Mouse (Mus musculus) left cerebral cortex, postnatal 14 days (tissue): ENCODE measurements at regions not wholly inside any gene's neighbourhood (a gene's known extent, or its start where the extent isn't known, plus 50 kb on each side); places are given as distances from the start of the nearest gene placed in this dataset.

ENCODE experiments used
- DNase-seq, 2 experiments: peaks; one replicate each; pipeline ENCODE4 v3.0.0; 2021 to 2022; ENCODE audit warnings: low spot score in 2 of 2, mixed read lengths in 1 of 2
- intact Hi-C: fragments of 180-260 bp; cut with DNase I; formaldehyde crosslinking; loops from one replicate; pipeline ENCODE4 v1.15.1; 2025

DNA sequence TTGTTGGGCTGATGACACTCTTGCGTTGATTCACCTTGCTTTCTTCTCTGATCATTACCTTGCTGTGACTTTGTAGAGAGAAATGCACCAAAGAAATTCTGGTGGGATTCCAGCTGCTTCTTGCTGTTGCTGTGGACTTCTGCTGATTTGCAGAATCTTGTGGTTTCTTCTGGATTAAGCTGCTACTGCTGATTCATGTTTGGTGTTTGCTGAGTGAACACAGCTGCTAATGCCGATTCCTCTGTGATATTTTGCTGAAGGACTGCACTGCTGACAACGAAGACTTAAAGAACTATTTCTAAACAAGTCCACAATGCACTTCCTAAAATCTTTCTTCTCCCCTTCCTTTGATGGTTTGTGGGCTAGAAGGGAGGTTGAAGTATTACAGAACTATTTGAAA is 106.5 kb upstream of the Fbxo11 start:
- intact Hi-C loops: no loop called here

DNA sequence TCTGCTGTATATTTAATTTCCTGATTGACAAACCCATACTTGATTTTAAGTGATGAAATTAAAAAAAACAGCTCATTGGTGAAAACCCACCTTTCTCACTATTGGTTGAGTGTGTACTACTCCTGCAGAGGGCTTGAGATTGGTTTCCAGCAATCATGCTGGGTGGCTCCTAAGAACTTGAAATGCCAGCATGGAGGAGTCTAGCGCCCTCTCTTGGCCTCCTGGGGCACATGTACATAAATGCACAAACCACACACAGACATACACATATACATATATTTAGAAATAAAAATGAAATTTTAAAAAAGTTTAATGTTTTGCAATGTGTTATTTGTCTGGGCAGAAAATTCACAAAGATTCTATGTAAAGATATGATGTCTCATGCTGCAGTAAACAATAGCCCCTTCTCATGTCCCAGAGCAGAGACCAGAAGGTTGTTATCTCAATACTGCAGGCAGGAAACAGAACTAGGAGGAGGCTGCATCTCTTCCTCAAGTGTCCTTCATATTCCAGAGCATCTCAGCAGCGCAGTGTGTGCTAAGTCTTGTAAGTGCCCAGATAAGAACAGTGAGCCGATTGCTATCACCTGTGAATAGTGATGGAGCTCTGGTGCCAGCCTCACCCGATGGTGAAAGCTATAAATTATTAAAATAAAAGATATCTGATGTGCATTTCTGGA is 108.4 kb upstream of the Fbxo11 start:
- intact Hi-C loops: no loop called here
- no peak for DNase-seq

More for the DNA sequence above, 106.5 kb upstream of the Fbxo11 start:
- DNase-seq: no peak

DNA sequence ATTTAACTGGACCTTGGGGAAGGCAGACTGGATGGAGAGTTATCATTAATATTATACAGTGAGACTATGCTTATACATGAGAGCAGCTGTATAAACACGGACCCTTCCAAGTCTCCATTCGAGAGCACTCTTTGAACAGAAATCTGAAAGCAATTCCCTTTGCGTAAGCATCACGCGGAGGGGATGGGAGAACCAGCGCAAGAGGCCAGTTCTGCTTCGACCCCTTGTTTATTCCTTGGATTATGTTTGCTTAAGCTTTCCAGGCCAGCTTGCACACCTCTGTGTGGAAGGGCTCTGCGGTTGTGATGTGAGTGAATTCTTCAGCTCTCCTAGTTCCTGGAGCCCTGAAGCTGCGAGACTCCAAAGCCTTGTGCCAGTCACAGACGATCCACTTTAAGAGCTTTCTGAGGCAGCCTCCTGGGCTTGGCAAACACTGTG is 109.2 kb upstream of the Fbxo11 start:
- no peak for DNase-seq
- intact Hi-C loops: no loop called here

DNA sequence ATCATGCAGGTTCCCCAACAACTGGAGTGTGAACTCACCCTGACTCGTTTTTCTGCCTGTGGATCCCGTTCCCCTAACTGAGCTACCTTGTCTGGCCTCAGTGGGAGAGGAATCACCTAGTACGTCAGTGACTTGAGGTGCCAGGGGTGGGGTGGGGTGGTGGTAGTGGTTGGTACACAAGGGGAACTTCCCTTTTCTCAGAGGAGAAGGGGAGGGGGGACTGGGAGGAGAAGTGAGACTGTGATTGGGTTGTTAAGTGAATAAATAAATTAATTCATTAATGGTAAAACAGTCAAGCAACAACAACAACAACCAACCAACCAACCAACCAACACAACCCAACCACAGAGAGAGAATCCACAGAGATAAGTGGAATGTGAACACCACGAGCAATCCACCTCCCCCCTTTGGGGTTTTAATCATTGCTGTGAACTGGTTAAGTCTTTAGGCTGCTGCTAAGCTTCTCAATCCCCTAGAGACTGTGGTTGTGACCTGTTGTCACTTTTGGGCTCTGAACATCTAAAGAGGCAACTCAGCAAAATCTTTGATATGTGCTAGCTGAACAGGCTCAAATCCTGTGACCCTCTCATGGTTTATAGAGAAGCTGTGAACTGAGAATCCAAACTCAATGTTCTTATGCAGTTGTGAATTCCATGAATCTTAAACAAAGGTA is 111.0 kb upstream of the Fbxo11 start:
- no peak for DNase-seq
- intact Hi-C loops: no loop called here

DNA sequence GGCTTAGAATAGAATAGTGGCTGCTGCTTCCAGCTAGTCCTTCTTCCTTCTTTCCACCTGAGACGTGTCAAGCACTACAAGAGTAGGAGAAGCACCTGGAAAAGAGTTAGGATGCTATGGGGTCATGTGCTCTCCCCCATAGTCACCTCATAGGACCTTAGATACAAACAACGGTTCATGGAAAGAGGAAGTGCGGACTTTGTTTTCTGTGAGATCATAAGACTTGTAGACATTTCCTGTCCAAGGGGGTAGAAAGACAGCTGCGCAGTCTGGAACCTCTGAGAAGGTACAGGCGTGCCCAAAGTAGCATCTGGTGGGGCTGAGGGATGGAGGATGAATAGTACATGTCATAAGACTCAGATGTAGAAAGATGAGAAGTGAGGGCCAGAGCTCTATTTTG is 125.6 kb upstream of the Fbxo11 start:
- intact Hi-C loops: no loop called here
- no peak for DNase-seq

DNA sequence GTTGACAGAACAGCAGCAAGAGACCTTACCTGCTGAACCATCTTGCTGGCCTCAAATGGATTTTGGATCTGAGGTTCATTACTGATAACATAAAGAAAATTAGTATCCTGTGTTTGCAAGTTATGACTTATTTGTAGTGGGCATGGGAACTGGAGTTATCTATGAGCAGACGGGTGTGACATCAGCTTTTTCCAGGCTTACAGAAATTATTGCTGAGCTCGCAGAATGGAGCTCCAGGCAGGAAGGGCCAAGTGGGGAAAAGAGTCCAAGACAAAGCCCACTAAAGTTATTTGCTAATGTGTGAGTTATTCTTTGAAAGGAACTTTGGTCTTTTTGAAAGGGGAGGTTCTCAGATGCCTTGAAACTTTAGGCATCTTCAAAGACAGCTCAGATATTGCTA is 126.4 kb upstream of the Fbxo11 start:
- no peak for DNase-seq
- intact Hi-C loops: no loop called here

DNA sequence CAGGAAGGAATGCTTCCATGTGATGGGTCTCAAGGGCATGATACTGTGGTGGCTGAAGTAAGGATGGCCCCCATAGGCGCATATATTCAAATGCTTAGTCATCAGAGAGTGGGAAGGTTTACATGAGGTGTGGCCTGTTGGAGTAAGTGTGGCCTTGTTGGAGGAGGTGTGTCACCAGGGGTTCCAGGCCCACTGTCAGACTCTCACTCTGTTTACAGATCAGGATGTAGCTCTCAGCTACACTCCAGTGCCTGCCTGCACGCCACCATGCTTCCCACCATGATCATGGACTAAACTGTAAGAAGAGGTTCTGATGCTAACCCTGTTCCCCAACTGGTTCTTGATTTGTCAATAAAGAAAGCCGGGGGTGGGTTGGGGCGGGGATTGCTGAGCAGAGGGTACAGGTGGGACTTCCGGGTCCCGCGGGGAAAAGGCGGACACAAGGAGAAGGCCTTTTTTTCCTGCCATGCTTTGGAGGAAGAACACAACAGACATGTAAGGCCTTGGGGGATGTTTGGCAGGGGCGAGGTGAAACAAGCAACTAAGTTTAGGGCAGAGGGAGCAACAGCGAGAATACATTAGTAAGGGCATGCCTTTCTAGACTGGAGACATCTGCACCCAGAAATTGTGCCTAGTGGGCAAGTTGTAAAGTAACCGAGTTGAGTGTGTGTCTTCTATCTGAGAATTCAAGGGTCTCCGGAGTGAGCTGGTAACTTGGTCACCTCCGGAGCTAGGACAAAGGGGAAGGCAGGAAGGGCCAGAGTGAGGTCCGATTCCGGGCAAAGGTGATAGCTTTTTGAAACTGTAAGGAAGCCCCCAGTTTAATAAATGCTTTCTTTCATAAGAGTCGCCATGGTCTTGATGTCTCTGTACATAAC is 127.1 kb upstream of the Fbxo11 start:
- no peak for DNase-seq
- intact Hi-C loops: no loop called here

DNA sequence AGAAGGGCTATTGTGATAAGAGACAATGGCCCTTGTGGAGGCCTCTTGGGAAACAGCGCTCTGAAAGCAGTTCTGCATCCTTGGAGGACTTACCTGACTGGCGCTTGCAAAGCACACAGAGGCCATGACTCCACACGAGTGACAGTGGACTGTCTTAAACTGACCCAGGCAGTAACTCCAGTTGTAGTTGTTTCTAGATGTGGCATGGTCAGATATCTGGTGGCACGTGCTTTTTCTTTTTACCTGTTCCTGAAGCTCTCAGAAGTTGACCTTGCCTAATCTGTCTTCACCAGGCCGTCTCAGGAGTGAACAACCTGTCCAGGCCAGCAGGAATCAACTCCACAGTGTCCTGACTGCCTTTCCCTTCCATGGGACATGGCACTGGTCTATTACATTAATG is 129.6 kb upstream of the Fbxo11 start:
- no peak for DNase-seq
- intact Hi-C loops: no loop called here

DNA sequence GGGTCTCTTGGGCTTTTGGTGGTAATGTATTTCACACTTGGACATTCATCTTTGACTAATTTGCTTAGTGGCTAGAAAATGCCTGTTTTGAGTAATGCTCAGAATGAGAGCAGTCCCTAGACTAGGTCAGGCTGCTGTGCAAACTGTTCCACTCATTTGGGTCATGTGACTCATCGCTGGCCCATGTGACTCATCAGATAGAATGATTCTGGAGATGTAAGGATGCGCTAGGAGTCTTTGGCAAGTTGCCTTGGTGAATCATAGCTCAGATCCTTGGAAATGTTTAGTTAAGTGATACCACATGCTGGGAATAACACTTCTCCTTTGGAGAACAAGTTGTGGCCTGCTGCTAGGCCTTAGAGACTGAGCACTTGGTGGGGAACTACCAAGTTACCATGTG is 130.2 kb upstream of the Fbxo11 start:
- intact Hi-C loops: no loop called here
- peak; percentile 61 to 80 for DNase-seq

DNA sequence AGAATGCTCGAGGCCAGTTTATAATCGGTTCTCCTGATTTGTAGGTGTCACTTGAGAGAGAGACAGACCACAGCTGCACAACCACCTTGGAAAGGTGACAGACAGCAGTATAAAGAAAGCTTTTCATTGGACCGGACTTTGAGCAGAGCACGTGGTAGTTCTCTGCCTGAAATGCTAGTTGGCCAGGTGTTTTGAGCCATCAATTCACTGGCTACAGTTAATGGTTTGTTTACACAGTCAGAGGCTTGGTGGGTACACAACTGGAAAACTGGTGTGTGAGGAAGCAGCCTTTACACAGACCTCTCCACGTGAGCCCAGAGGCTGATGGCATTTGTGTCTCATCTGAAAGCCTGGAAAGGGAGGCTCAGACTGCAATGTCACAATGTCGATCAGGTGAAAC is 130.8 kb upstream of the Fbxo11 start:
- no peak for DNase-seq
- intact Hi-C loops: no loop called here

DNA sequence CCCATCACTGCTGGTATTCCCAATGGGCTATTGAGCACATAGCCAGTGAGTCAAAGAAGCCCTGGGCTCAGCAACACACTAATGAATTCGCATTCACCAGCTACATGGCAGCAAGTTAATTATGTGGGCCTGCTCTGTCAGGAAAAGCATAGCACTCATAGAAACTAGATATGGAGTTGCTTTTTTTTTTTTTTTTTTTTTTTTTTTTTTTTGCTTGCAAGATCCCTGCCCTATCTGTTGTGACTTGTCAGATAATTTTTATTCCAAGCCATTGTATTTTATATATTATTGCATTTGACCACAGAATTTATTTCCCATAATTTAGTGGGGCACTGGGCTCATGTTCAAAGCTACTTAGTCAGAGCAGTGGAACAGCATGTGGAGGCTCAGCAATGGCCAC is 131.2 kb upstream of the Fbxo11 start:
- intact Hi-C loops: no loop called here
- DNase-seq: no peak

DNA sequence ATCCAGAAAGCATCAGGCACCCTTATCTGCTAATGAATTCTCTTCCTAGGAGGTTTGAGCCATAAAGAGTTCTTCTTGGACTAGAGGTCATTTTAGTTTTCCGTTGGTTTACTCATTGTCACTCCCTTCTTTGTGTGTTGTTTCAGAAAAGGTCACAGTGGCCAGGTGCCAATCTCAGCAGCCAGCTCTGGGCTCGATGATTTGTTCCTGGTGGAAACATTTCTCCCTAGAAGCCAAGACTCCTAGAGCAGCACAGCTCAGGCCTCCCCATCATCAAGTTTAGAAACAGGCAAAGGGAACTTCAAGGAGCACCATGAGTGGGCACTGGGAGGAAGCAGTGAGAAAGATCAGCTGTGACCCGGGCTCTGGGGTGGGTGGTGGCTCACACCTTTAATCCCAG is 132.3 kb upstream of the Fbxo11 start:
- intact Hi-C loops: no loop called here
- no peak for DNase-seq

DNA sequence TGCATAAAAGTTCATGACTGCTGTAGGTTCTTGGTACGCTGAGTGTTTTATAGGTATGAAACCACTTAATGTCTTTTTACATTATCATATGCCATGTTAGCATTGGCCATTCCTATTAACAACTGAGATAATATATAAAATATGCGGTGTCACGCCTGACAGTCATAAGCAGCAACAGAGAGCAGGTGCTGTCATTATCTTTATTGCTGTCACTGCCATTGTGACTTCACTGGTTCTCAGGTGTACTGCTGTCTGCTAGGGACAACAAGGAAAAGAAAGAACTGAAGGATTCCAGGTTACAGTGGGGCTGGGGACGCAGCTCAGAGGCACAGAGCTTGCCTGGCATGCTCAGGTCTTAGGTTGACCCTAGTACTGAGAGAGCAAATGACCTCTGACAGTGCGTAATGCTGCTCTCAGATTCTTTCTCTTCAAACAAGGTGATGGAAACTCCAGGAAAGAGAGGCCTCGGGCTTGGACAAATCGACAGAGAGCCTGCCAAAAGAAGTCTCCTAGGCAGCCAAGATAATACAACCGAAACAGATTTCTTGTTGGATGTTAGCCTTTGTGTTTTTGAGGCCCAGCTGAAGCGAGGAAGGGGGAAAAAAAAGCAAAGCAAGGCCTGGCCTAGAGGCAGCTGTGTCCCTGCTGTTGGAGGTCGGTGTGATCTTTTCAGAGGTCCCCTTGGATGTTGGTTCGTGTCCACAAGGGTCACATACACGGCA is 136.3 kb upstream of the Fbxo11 start:
- intact Hi-C loops: no loop called here
- no peak for DNase-seq

DNA sequence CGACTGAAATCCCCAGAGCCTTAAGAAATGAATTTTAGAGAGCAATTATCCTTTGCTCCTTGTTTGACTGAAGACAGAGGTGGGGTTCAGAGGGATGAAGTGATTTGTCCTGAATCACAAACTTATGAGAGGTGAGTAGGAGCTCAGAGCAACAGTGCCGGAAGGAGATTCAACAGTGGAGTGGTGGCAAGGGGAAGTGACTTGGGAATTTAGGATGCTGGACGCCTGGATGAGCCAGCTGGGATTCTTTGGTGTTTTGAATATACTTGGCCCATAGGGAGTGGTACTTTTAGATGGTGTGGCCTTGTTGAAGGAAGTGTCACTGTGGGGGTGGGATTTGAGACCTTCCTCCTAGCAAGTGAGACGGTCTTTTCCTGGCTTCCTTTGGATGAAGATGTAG is 137.1 kb upstream of the Fbxo11 start:
- DNase-seq: no peak
- intact Hi-C loops: no loop called here

DNA sequence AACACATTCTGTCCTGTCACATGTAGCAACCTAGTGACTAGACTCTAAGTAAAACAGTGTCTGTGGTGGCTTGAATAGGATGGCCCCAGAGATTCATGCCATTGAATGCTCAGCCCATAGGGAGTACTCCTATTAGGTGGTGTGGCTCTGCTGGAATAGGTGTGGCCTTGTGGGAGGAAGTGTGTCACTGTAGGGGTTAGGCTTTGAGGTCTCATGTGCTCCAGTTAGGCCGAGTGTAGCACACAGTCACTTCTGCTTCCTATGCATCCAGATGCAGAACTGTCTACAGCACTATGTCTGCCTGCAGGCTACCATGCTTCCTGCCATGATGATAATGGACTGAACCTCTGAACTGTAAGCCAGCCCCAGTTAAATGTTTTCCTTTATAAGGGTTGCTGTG is 144.5 kb upstream of the Fbxo11 start:
- DNase-seq: no peak
- intact Hi-C loops: no loop called here

DNA sequence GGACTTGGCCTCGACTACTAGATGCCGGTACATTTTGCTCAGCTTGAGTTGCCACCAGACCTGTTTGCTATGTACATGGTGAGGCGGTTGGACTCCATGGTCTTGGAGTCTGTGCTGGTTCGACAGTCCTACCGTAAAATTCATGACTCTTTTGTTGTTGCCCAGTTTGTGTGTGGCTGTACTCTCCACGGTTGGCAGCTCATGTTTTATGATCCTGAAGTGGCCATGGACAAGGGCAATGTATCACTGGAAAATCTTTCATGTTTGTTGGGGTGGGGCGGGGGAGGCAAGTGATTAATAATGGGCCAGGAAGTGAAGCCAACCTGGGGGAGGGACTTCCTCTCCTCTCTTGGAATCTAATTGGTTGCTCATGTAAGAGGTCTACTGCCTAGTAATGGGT is 147.0 kb upstream of the Fbxo11 start:
- DNase-seq: no peak
- intact Hi-C loops: no loop called here

DNA sequence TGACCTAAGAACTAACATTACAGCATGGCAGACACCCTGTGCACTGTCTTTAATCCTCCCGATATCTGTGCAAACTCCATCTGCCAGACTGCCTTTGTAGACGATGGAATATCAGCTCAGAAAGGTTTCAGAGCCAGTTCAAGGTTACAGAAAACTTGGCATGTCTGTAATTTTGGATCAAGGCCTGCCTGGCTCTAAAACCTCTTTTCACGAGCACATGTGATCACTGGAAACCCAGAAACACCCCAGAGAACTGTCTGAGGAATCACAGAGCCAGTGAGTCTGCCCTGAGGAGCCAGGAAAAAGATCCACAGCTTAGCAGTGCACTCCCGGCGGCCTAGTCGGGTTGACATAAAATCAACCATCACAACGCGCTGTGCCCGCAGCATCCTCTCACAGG is 149.7 kb upstream of the Fbxo11 start:
- intact Hi-C loops: no loop called here

DNA sequence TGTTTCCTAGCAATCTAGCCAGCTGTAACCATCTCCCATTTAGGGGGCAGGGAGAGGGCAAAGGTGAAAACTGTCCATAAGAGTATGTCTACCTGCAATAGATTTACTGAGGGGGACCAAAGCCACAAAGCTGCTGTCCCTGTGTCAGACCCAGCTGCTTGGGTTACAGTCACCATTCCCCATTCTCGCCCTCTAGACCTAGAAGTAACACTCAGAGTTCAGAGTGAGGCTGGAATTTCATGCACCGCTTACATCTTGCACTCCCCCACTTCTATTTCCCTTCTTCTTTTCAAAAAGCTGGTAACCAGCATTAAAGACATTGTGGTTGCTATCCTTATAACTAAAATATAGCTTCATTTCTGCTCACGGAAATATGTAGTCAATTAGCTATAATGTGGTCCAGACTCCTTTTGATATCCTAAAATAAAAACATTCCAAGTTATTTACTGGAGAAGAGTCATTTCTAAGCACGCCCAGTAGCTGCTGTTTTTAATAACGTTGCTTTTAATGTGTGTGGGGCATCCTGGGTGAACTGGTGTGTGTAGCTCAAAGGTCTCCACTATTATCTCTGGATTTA is 157.4 kb upstream of the Fbxo11 start:
- no peak for DNase-seq
- intact Hi-C loops: no loop called here

More for the DNA sequence above, 149.7 kb upstream of the Fbxo11 start:
- DNase-seq: no peak

DNA sequence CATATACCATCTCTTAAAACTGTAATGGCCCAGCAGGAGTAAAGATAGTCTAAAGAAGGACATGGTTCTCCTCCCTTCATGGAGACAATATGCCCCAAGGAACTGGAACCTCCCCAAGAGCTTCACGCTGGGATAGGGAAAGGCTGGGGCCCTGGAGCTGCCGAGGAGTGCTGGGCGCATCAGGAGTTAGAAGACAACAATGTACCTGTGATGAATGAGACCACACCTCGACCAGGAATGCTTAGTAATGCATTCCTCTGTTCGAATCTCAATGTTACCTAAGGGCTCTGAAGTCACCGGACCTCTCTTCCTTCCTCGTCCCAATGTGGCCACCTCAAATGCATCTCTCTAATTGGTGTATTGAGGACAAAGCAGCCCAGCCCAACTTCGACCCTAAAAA is 175.4 kb upstream of the Fbxo11 start:
- no peak for DNase-seq
- intact Hi-C loops: no loop called here

DNA sequence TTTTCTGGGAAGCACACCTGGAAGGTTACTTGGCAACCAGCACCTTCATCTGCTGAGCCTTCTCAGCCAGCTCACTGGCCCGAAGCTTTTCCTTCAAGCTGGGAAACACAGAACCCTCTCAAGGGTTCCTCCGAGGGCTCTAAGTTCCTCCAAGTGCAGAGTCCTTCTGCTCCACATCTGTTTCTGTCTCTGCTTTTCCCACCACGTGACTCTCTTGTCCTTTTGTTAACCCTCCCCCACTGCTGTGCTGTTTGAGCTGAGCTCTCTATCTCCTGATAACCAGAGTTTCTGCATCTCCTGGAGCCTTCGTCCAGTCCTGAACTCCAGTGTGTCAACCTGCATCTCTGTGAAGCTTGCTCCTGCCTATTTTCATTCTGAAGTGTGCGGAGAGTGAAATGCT is 183.5 kb upstream of the Fbxo11 start:
- no peak for DNase-seq
- intact Hi-C loops: no loop called here
